Mouse (Mus musculus) lung, postnatal 25 days (tissue): ENCODE results near the gene Lrba.

Experiments
- DNase-seq: peaks from one replicate; pipeline ENCODE4 v3.0.0; 2022; ENCODE audit warnings: low spot score

Lrba gene

GRCm38 (mm10) chr3:86560281-86561022 is 336.0 kb downstream of the Lrba start:
- DNase-seq, result no peak

DNA sequence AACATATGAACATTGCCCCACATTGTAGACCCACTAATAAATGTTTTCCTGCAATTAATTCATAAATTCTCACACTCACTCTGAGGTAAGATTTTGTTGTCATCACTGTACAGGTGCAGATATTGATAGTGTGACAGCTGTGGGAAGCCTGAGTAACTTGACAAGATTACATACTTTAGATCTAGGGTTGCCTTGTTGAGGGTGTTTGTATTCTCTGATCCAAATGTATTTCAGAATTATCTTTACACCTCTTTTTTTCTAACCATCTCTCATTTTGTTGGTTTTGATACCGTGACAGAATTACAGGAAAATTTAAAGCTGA is 336.5 kb downstream of the Lrba start:
- DNase-seq, result no peak

DNA sequence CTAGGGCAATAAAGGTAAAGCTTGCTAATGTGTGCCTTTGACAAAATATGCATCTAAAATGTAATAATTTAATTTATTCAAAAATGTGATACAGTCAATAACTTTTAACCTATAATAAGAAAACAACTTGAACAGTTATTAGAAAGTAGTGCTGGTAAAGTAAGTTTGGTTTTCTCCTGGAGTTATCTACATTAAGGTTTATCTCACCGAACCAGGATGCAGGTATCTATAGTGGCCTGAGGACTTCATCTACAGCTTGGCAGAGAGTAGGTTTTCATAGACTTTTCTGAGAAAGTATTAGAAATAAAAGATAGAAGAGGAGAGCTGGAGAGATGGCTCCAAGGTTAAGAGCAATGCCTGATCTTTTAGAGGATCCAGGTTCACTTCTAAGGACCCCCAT is 336.9 kb downstream of the Lrba start:
- no peak for DNase-seq

- no peak for DNase-seq
These were observed 342.8 kb downstream of the Lrba start for GRCm38 (mm10) chr3:86567312-86567711.

DNA sequence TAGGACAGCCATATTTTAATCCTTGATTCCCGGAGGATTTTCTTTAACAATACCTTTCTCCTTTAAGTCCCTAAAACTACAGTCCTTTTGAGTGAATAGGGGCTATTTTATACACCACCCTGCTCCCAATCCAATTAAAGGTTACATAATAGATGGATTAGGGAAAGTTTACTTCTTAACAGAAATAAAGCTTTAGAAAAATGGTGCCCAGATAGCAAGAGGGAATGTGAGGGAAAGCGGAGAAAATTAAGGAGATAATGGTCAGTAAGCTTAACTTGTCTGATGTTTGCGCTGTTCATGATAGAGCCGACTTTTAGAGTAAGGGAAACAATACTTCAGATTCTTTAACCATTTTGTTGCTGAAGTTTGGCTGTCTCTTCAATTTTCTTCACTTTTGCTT is 347.0 kb downstream of the Lrba start:
- DNase-seq, result no peak

GRCm38 (mm10) chr3:86572519-86573244 is 348.2 kb downstream of the Lrba start:
- DNase-seq, result no peak

- no peak for DNase-seq
These were observed 350.8 kb downstream of the Lrba start for GRCm38 (mm10) chr3:86575312-86575711.

DNA sequence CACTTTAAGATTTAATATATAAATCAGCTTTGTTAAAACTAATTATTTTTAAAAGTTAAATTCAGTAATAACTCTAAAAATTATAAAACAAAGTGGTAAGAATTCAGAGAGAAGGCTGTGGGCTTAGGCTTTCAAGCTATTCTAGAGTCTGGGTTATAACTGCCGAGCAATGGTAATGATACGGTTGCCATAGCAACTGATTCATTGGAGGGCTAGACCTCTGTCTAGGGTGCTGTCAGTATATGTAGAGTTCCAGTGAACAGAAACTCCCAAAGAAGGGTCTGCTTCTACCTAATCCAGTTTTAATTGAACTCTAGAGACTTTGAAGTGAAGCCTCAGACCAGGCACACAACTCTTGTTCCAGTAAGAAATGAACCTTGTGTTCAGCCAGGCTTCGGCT is 377.8 kb downstream of the Lrba start:
- no peak for DNase-seq

DNA sequence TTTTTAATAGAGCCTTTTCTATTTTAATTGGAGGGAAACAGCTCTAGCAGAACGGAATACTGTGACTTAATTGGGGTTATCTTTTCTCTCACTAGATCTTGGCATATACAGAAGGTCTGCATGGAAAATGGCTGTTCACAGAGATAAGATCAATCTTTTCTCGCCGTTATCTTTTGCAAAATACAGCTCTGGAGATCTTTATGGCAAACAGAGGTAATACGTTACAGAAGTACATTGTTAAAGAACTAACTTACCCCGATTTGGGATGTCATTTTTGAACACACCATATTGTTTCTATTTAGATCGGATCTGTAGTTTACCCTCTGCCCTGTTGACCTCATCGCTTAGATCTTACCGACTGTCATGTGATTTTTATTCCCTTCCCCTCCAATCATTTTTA is 381.3 kb downstream of the Lrba start:
- no peak for DNase-seq

- DNase-seq, result no peak
These were observed 402.7 kb downstream of the Lrba start for GRCm38 (mm10) chr3:86627008-86627743.

GRCm38 (mm10) chr3:86629379-86629778 is 404.9 kb downstream of the Lrba start:
- DNase-seq, result no peak

DNA sequence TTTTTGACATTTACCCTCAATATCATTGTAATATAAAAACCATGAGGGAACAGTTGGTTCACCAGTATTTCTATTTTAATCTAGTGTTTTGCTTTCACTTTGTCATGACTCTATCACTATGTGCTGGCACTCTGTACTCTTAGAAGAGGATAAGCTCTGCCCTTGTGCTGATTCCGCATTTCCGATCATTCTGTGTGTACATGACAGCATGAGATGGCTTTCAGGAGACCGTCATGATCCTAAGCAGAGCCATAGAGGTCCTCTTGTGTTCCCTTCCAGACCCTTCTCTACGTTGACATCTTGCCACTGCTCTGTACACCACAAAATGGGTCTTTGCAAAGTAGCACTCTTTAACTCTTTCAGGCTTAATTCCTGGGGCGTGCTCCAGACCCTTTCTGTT is 411.0 kb downstream of the Lrba start:
- no peak for DNase-seq

DNA sequence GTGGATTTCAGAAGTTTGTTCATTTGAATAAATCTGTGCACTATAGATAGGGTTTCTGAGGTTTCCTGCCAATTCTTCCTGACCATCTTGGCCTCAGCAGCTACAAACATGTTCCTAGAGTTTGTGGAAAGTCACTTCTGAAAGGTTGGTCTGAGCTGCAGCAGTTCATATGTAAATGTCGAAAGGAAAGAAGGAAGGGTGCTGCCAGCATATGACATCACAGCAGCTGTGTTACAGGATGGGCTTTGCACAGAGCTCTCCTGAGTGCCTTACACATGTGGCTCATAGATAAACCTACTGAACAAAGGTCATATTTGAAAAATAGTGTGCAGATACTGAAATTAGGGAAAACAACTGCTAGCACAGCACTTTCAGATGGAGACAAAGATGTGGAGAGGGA is 411.5 kb downstream of the Lrba start:
- DNase-seq, result no peak

DNA sequence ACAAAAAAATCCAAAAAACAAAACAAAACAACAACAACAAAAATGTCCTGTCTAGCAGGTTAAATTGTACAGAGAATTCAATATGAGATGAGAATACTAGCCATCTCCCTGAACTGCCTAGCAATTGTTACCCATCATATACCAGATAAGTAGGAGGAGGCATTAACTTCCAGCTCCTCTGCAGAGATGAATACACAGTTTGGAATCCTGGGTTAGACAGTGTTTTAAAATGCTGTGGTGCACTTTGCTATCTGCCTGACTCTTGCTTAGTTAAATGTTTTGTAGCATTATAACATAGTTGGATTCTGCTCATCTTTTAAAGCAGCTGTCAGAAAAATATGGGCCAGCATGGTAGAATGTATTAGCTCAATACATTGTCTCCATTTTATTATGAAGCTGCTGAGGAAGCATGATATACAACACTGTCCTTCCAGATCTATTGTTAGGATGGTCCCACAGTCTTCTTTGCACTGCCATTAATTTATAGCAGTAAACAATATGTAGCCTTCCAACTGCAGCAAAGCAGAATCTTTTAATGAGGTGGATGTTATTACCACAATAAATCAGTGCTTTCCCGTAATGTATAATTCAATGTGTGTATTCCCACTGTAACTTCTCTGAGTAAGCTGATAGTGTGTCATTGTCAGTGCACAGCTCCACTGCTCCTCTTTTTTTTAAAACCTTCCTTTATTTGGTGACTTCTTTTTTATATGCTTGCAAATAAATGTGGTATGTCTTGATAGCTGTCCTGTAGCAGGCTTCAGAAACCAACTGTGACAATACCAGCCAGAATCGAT is 414.3 kb downstream of the Lrba start:
- no peak for DNase-seq

DNA sequence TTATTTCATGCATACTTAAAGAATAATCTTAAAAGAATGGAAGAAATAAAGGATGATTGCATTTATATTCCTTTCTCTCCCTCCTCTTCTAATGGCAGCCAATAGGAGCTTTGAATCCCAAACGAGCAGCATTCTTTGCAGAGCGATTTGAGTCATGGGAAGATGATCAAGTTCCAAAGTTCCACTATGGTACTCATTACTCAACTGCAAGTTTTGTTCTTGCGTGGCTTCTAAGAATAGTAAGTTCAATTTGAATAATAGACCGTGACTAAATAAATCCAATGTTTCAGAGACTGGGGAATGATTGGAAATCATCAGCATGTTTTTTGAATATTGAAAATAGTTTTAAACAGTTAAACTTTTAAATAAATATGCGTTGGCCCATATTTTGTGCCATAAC is 416.9 kb downstream of the Lrba start:
- no peak for DNase-seq

DNA sequence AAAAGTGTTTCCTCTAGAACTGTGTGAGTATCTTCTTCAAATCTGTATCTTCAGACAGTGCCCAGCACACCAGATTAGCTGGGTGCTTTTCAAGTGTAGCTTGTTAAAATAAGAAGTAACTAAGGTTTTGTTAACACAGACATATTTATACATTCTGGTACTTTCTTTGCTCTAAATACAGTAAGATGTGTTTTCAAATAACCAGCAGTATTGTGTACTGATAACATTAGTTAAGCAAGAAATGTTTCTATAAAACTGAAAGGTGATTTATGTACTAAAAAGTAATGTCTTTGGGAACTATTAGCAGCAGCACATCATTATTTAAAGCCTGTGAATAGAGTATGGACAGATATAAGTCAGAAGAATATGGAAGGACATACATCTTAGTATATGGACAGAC is 417.3 kb downstream of the Lrba start:
- no peak for DNase-seq

- no peak for DNase-seq
These were observed 422.3 kb downstream of the Lrba start for GRCm38 (mm10) chr3:86646771-86647170.

DNA sequence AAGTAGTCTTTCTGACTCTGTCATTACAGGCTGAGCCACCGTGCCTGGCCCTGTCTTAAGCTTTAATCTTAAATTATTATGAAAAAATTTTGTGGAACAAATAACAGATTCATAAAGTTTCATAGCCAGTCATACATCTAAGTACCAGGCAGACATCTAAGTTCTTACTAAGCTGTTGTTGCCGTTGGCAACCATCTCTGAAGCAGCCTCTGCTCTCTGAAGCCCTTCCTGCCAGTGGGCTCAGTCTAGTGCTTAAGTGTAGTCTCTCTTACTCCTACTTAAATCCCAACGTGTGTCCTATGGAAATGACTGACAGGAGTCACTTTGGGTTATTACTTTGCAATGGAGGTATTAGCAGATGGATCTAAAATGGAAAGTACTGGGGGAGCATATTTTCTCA is 426.5 kb downstream of the Lrba start:
- DNase-seq, result no peak

DNA sequence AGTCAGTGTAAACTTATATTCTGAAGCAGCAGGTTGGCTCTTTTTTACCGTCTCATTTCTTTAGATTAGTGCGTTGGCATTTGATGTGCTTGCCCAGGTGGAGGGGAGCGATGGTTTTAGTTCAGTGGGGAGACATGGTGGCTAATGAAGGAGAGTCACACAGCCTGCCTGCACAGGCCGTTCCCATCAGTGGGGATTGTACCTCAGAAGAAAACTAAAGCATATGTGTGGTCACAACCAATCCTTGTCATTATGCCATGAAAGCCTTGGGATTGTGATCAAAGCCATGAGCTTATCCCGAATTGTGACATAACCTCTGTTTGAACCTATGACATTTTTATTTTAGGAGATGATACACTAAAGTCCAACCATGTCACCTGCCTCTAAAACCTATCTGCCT is 434.8 kb downstream of the Lrba start:
- no peak for DNase-seq

GRCm38 (mm10) chr3:86664399-86664798 is 439.9 kb downstream of the Lrba start:
- no peak for DNase-seq

GRCm38 (mm10) chr3:86668146-86668545 is 443.7 kb downstream of the Lrba start:
- DNase-seq, result no peak

GRCm38 (mm10) chr3:86677573-86678155 is 453.2 kb downstream of the Lrba start:
- no peak for DNase-seq
